Mouse (Mus musculus): ENCODE measurements around the gene Dcbld2.

The Dcbld2 gene

DNA sequence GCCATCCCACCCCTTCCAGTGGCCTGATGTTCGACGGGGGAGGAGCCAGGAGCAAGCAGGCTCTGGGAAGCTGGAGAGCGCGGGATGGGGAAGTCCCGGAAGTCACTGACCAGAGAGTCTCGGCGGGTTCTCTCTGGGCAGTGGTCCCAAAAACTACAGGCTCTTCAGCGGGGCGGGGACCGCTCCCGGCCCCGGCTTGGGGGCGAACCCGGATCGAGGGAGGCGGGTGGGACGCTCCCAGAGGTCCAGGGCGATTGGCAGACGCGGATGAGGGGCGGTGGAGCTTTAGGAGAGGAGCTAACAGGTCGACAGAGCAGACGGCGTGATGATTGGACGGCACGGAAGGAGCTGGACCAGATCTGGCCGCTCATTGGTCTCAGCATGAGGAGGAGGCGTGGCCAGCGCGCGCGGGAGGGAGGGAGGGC is at the start of gene Dcbld2:
Gene Dcbld2 (plus strand): TSS at position 382 of the 425 bp plus-strand sequence.
- DNase-seq (ENCODE audit: low spot score in 2 of 2) = peak; percentile 97

DNA sequence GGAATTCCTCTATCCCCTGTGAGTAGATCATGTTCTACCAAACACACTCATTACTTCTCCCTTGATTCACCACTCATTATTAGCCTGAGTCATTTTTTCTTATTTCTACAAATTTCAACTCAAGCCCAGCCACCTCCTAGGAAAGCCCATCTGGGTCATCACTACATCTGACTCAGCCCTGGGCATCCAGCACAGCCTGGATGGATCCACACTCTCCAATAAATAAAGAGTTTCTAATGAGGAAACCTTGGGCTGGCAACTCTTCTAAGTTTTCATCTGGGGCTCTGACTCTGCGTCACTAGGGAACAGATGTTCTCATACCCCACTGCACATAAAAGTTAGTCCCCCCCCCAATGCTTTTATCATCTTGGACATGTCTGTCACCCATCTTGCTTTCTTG is 31.1 kb upstream of the Dcbld2 start:
- DNase-seq (ENCODE audit: low spot score in 2 of 2) = no peak

DNA sequence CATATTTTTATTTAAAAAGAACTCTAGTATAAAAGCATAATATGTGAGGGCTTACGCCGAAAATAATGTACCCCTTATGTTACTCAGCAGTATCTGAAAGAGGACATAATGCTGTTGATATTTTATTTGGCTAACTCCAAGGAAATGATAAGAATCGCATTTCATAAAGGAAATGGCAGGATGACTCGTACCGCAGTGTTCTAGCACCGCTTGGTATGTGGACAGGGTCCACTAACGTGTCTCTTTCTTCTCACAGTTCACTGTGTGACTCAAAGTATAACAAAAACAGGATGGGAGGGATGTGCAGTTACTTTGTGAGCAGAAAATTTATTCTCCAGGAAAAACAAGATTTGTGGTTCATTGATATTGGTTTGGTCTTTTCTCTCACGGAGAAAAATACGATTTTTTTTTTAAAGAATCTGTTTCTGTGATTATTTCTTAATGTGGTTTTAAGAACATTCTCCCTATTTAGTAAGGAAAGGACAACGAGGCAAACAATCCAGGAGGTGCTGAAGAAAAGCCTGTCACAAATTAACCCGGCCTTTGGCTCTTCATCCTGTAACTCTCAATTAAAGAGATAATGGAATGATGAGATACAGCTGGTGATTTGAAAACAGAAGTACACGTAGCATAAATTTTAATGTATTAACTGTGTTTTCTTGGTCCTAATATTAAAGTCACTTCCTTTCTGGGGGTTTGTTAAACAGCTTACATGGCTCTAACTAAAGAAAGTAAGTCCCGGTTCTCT is 30.3 kb upstream of the Dcbld2 start:
- no peak for DNase-seq (ENCODE audit: low spot score in 2 of 2)

DNA sequence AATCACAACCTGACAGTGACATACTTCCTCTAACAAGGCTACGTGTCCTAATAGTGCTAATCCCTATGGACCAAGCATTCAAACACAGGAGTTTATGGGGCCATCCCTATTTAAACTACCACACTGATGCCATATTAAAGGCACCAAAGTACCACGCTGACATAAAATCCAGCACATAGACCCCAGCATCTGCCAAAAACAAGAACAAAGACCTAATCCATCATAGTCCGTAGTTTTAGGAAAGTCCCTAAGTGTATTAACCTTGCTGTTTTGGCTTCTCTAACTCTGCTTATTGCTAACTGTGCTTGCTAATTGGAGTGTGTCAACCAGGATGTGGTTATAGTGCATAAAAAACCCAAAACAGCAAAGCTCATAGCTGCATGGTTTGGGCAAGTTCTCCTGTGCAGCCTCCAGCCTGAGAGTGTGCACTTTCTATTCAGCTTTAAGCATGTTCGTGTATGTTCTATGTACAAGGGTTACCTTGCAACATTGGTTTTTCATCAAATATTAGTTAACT is 21.9 kb upstream of the Dcbld2 start:
- DNase-seq (ENCODE audit: low spot score in 2 of 2) = no peak

DNA sequence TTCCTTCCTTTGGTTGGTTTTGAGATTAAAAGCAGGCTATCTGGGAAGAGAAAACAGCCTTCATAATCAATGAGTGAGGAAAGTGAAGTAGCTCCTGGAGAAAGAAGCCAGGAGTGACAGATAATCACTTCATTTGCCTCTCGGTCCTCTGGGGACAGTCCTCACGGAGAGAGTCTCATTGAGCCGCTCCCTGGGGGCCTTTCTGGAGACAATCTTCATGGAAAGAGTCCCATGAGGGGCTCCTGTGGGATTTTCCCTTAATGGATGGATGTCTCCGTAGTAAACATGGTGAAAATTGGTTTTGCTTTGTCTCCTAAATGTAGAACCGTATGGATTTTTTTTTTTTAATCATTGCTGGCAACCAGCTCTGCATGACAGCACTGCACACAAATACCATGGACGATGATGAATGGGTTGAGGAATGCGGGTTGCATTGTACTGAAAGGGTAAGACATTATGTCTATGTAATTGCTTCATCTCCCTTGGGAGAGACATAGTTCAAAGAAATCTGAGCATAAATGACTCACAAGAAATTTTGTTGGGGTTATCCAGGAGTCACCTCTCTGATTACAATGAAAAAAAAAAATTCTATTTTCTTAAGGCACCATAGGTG is 19.0 kb upstream of the Dcbld2 start:
- no peak for DNase-seq (ENCODE audit: low spot score in 2 of 2)

DNA sequence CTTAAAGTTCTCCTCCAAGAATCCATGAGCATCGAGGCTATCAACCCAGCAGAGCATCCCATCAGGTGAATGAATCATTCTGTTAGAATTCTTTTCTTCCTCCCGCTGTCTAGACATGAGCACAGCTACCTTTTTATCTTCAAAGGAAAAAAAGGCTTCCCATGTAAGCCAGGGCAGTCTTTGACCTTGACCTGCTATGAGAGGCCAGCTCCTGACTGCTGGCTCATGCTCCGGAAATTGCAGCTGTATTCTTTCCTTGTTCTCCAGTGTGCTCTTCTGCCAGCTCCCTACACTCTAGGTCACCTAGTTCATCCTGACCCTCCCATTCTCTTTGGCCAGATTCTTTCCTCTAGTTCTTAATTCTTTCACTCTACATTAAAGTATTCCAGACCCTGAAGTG is 15.2 kb upstream of the Dcbld2 start:
- no peak for DNase-seq (ENCODE audit: low spot score in 2 of 2)

DNA sequence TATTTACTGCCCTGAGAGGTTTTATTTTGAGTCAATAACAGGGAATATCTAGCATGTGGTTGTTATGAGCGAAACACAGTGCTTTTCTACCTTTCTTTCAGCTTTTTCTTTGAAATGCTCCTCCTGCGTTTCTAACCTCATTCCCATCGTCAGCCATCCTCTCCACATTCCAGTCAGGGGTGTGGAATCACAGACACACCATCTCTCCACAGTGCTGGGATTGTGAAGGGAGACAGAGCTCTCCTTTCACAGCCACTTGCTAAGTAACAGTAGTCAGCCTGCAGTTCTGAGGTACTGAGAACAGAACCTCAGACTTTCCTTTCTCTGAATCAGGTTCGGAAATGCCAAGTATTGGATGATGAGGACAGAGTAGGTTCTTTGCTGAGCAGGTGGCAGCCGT is 14.1 kb upstream of the Dcbld2 start:
- no peak for DNase-seq (ENCODE audit: low spot score in 2 of 2)

DNA sequence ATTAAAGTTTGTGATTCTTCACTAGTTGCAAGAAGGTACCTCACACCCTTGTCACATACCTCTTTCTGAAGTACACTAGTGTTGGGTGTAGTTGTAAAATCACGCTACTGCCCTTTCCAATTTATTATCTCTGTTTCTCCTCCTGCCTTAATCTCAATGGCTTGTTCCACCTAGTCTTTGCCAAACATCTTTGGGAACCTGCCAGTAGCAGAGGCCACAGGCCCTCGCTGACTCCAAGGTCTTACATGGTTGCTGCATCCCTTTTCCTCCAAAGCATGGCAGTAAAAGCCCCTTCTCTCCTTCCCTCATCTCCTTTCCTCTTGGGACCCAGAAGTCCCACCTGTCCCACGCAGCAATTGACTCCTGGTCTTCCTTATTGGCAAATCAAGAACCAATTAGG is 9.6 kb upstream of the Dcbld2 start:
- no peak for DNase-seq (ENCODE audit: low spot score in 2 of 2)

DNA sequence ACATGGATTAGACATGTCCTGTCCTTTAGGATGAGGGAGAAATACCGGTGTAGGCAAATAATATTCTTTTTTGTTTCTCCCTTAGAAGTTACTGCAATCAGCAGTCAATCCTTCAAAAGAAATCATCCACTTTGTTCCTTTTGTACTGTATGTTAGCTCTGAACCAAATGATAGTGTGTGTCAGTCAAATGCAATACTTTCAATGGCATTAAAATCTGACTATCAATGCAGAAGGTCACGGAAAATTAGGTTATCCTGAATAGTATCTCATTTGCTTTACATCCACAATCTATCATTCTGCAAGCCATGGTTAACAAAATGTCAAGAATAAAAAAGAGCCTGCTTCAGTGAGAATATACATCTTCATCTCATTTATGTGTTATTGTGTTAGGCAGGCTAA is 7.2 kb upstream of the Dcbld2 start:
- DNase-seq (ENCODE audit: low spot score in 2 of 2) = no peak

DNA sequence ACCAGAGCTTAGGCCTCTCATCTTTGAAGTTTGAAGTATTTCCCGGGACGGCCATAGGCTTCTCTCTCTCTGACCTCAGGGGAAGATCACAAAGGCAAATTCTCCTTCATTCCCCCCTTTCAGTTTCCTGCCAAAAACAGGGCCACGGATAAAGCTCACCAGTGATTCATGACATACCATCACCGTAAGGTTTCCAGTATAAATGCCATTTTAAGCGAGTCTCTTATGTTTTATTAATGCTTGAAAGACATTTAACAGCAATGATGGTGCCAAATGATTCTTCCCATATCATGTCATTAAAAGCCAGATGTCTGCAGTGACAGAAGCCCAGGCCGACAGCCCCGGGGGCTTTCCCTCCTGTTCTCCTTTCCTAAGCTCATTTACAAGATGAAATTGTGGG is 3.6 kb upstream of the Dcbld2 start:
- DNase-seq (ENCODE audit: low spot score in 2 of 2) = no peak

DNA sequence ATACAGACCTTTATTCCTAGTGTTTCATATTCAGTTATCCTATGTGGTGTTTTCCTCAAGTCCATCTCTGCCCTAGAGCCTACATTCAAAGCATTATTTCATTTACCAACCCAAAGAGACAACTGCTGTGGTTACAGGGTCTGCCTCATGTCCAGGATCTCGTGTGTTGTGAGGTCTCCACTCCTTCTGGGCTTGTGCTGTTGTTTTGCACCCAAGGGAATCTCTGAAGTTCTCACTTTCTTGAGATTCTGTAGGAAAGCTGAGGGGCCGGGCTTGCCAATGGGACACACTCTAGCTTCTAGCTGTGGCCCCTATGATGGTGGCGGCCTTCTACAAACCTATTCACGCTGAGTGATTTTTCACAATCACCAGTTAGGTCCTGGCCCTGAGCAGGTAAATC is 3.0 kb upstream of the Dcbld2 start:
- DNase-seq (ENCODE audit: low spot score in 2 of 2) = no peak

DNA sequence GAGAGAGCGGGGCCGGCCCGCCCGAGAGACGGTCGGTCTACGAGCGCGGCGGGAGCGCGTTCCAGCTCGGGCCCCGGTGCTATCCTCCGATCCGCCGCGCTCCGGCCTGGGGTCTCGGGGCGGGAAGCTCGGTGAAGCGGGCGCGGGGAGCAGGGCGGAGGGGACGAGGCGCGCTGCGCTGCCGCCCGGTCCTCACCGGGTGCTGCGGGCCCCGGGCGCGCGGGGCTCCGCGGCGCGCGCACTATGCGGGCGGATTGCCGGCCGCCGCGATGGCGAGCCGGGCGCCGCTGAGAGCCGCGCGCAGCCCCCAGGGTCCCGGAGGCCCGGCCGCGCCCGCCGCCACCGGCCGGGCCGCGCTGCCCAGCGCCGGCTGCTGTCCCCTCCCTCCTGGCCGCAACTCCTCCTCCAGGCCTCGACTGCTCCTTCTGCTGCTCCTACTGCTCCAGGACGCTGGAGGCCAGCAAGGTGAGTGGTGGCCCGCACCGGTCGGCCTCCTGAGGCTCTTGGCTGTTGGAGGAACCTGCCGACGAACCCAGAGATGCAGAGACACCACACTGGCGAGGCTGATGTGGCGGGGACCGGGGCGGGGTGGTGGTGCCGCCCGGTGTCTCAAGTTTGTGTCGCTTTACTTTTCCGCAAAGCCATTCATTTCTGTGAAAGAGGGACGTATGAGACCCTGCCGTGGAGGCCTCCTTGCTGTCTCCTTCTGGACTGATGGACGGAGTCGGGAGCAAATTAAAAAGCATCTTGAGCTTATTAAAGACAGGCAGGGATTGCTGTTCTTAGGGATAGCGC is 441 bp downstream of the Dcbld2 start:
- DNase-seq (ENCODE audit: low spot score in 2 of 2) = peak; percentile 30 to 46

DNA sequence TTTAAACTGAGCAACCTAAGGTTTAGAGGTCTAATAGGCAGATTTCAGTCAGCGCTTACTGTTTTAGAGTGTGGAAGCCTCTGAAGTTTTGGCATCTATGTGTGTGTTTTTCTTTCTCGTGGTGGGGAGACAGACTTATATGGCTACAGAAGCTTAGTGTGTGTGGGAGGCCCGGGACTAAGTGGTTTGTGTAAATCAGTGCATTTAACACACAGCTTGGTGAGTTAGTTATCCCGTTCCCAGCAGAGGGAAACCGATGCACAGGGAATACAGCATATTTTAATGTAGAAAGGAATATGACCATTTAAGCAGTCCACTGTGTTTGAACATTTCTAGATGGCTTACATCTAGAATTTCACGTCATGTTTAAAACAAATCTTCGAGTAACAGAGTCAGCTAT is 1.6 kb downstream of the Dcbld2 start:
- peak in 1 of 2 experiments; percentile 38 for DNase-seq (ENCODE audit: low spot score in 2 of 2)

DNA sequence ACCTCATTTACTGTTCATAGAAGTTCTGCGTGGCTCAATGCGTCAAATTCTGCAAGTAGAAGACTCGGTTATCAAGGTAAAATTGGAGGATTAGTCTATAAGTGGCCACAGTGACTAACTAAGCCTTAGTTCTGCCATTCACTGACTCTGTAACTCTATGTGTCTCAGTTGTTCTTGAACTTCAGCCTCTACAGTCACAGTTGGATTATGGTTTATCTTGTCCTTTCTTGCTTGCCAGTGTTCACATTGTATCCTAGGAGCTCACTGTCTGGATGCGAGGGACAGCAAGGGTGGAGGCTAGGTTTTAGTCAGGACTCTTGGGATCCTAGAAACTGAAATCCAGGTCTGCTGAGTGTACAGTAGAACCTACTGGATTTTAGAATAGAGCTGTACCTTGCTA is 6.6 kb downstream of the Dcbld2 start:
- no peak for DNase-seq (ENCODE audit: low spot score in 2 of 2)

DNA sequence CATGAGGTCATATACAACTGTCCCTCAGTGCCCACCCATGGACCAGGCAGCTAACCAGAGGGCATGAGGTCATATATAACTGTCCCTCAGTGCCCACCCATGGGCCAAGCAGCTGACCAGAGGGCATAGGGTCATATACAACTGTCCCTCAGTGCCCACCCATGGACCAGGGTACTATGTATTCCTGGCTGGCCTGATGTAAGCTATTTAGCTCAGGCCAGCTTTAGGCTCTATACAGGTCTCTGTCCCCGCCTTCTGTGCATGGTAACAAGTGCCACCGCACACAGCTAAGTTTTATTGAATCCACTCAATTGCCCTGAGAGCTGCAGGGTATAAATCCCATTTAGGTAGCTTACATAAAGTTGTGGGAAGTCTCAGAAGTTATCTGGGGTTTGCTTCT is 7.3 kb downstream of the Dcbld2 start:
- no peak for DNase-seq (ENCODE audit: low spot score in 2 of 2)

DNA sequence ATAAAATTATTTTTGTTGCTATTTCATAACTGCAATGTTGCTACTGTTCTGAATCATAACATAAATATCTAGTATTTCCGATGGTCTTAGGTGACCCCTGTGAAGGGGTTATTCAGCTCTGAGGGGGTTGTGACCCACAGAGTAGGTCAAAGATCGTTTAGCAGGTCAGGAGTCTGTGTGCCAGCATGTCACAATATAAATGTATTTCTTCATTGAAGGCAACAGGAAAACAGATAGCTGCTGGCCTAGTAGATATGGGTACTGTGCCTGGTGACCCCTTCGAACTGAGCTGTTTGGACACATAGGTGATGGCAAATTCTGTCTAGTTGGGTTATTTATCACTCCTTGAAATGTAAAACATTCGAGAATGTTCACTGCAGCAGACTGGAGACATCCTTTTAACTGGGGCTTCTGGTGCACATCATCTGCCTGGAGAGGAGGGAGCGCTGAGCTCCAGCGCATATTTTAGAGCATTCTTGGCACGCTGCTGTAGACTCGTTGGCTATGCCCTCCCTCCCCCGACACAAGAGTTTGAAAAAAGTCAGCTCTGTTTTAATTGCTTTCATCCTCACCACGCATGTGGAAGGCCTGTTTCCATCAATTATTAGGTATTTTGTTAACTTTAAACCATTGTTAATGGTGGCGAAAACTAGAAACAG is 13.6 kb downstream of the Dcbld2 start:
- peak in 1 of 2 experiments; percentile 31 for DNase-seq (ENCODE audit: low spot score in 2 of 2)

DNA sequence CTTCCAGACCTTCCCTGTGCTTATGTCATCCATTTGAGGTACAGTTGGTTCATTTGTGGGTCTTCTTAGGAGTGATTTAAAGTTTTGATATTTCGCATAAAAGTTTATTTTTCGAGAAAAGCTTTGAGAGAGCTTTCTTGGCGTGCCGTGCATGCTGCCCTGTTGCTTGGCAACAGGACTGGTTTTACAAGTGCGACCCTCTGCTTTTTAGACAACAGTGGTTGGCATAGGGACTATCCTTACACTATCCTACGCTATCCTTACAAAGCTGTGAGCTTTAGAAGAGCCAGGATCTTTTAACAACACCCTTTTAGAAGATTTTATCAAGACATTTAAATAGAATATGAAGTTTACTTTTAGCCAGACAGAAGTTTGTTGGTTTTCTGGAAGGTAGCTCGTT is 22.0 kb downstream of the Dcbld2 start:
- no peak for DNase-seq (ENCODE audit: low spot score in 2 of 2)

DNA sequence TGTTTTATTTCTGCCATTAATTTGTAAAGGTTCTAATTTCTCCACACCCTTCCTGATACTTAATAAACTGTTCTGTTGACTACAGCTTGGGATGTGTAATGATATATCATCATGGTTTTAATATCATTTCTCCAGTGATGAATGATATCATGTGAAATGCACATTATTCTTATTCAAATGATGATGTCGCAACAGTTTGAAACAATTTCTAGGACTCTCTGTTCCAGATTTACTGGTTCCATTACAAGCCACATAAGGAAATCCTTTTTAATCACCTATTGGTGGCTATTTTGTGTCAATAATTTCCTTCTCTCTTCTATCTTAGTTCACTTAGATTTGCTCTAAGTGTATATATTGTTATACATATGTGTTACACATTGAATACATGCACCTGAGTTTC is 24.1 kb downstream of the Dcbld2 start:
- DNase-seq (ENCODE audit: low spot score in 2 of 2) = no peak

DNA sequence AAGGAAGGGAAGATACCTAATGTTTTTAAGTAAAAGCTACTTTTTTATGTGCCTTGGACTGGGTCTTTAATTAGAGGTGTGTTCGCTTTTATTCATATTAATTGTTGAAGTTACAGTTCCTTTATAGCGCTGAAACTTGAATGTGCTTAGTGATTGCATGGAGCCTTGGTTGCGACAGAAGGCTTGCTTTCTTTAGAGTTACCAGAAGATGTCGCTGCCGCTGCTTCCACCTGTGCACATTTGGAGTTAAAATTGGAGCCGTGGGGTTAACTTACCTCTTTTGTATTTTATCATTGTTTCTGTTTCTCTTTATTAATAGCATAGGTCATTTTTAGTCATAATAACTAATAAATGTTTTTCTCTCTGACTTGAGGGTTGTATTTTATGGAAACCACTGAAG is 36.5 kb downstream of the Dcbld2 start:
- no peak for DNase-seq (ENCODE audit: low spot score in 2 of 2)

DNA sequence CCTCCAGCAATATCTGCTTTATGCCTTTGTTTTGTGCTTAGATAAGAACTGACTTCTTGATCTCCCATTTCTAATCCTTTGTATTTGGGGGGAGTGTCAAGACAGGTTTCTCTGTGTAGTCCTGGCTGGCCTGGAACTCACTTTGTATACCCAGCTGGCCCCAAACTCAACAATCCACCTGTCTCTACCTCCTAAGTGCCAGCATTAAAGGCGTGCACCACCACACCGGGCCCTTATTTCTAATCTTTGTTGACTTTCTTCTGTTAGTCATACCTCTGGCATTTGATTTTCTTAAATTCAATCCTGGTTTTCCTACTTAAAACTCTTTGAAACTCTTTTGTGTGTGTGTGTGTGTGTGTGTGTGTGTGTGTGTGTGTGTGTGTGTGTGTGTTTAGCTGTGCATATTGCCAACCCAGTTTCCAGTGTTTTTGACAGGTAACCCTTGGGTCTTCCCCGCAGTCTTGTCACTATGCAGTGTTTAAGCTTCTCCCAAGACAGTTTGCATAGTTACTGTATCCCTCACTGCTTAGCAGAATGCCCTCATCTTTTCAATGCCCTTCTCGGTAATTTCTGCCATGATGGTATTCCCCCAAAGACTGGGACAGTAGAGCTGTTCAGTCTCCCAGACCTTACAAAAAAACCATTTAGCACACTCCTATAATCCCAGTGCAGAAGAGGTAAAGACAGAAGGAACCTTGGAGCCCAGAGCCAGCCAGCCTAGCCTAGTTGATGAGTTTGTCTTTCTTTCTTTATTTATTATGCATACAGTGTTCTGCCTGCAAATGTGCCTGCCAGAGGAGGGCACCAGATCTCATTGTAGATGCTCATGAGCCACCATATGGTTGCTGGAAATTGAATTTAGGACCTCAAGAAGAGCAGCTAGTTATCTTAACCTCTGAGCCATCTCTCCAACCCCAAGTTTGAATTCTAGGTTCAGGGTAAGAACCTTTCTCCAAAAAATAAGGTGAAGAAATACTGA is 38.3 kb downstream of the Dcbld2 start:
- DNase-seq (ENCODE audit: low spot score in 2 of 2) = no peak

DNA sequence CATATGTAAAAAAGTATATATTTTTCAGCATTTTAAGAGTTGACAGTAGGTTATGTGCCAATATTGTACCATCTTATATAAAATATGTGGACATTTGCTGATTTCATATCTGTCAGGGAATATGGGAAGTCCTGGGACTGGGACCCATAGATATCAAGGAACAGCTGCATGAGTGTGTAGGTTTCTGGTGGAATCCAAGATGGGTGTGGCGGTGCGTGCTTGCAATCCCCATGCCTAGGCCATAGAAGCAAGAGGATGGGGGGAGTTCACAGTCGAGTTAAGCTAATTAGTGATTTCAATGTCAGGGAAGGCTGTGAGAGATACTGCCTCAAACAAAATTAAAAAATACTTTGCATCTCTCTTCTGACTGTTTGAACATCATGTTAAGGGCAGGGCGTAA is 40.8 kb downstream of the Dcbld2 start:
- no peak for DNase-seq (ENCODE audit: low spot score in 2 of 2)
